Mouse (Mus musculus): ENCODE measurements around the gene Hist1h4f. TPM values are rescaled to one million over a fixed set of nuclear protein-coding genes. Genes with fewer than 3 reads are reported as not detected.
A peak's percentile ranks its signal among the peaks of the same experiment; 100 is the strongest.
"Not testable (repeated sequence)": the region's sequence is repeated elsewhere in the genome, so short reads cannot be mapped to it uniquely, and the experiment has no call there.

The Hist1h4f gene
- polyA plus RNA-seq, 1 experiment from 2014 or later = 1.4 TPM

DNA sequence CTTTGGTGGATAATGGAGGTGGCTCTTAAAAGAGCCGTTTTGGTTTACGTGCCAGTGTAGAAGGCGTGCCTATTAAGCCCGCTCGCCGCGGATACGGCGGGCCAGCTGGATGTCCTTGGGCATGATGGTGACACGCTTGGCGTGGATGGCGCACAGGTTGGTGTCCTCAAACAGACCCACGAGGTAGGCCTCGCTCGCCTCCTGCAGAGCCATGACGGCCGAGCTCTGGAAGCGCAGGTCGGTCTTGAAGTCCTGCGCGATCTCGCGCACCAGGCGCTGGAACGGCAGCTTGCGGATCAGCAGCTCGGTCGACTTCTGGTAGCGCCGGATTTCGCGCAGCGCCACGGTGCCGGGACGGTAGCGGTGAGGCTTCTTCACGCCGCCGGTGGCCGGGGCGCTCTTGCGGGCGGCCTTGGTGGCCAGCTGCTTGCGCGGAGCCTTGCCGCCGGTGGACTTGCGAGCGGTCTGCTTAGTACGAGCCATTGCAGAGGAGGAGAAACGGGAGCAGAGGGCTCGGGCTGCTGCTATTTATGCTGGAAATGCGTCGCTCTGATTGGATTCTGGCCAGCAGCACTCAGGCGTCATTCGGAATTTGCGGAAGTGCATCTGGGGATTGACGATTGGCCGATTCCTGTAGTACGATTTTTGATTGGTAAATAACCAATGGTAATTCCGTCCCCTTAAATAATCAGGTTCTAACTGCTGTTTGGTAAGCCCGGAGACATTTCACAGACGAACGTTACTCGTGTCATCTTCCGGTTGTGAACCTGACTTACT is 10.6 kb upstream of the Hist1h4f start, which contains the start of gene Hist1h3e:
Hist1h3e (minus strand) TSS at position 487 of the 777 bp plus-strand sequence.
- Histone ChIP-seq H3K27ac (peak within 1 kb of the TSS; percentile 98), H3K4me2 (replicated peaks) (peak within 1 kb of the TSS; percentile 85), H3K4me3 (peak within 1 kb of the TSS; percentile 42), H3K9ac (peak within 1 kb of the TSS; percentile 53)
- ATAC-seq (ENCODE audit: low FRiP score) = peak; percentile 98
- not testable (repeated sequence) for H3K9me3 ChIP-seq (replicated peaks); H3K4me1 ChIP-seq; H3K27me3 ChIP-seq; H3K36me3 ChIP-seq
- 0% methylated on average over 50 of the region's 67 CpGs for WGBS

DNA sequence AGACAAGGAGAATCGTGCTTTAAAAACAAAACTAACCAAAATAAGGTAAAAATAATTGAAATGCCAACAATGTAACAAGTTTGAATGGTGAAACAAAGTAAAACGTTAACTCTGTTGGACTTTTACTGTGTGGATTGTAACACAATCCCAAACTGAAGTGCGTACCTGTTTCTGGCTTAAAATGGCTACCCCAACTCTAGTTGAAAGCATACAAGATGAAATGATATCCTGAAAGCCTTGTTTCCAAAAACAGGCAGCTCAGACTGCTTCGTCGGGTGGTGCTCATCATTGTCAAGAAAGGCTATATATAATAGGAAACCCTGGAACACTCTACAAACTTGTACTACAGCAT is 10.1 kb upstream of the Hist1h4f start:
- Histone ChIP-seq H3K9ac (0 out of 2 replicates have a peak overlapping the region, but pooled peaks have one; percentile 53), H3K27ac (peak overlapping the region; percentile 98), H3K4me2 (replicated peaks) (peak overlapping the region; percentile 85), H3K4me3 (peak overlapping the region; percentile 42)
- ATAC-seq (ENCODE audit: low FRiP score); H3K4me1 ChIP-seq; H3K36me3 ChIP-seq; H3K9me3 ChIP-seq (replicated peaks); H3K27me3 ChIP-seq: not testable (repeated sequence)
- WGBS = 0% methylated on average over 2 of the region's 5 CpGs

DNA sequence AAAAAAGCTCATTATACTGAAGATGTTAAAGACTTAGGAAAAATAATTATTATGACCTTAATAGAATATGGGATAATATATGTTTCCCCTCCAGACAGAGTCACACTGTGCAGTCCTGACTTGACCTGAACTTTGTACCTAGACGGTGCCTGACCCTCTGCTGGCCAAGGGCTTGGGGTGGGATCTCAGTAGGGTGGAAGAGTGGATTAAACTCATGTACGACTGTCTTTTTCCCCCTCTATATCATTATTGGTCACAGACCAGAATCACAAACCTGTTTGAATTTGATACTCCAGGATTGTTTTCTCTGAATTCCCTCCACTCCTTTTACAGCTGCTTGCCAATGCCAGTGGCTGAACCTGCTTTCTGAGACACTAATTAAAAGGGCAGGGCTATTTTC is 9.3 kb upstream of the Hist1h4f start:
- not testable (repeated sequence) for H3K4me3 ChIP-seq; H3K27me3 ChIP-seq; ATAC-seq (ENCODE audit: low FRiP score); H3K4me1 ChIP-seq; H3K9ac ChIP-seq; H3K36me3 ChIP-seq; H3K4me2 ChIP-seq (replicated peaks); H3K9me3 ChIP-seq (replicated peaks); H3K27ac ChIP-seq
- 17% methylated on average over 2 of the region's 2 CpGs for WGBS

- 0 out of 2 replicates have a peak overlapping the region, but pooled peaks have one; percentile 35 for H3K27ac ChIP-seq
- H3K36me3 ChIP-seq = no peaks in the 10 kb centered on the region
- 75% methylated on average over 3 of the region's 3 CpGs for WGBS
- no peak overlapping the region for H3K4me3 ChIP-seq
- ATAC-seq (ENCODE audit: low FRiP score) = no peak
- H3K4me2 ChIP-seq (replicated peaks) = peak overlapping the region; percentile 98
- no peak overlapping the region for H3K9ac ChIP-seq
- no peaks in the 10 kb centered on the region for H3K9me3 ChIP-seq (replicated peaks)
- peaks cover 11% of the 10 kb centered on the region for H3K4me1 ChIP-seq
- H3K27me3 ChIP-seq = no peaks in the 10 kb centered on the region
These were observed 5.5 kb upstream of the Hist1h4f start for GRCm38 (mm10) chr13:23556906-23557305.

GRCm38 (mm10) chr13:23555839-23556416 is 4.5 kb upstream of the Hist1h4f start:
- no peaks in the 10 kb centered on the region for H3K27me3 ChIP-seq
- no peaks in the 10 kb centered on the region for H3K9me3 ChIP-seq (replicated peaks)
- peaks cover 13% of the 10 kb centered on the region for H3K4me1 ChIP-seq
- WGBS = under 1% methylated on average over 18 of the region's 18 CpGs
- H3K9ac ChIP-seq = peak overlapping the region; percentile 72
- ATAC-seq (ENCODE audit: low FRiP score) = peak; percentile 81
- H3K27ac ChIP-seq = peak overlapping the region; percentile 89
- H3K4me3 ChIP-seq = peak overlapping the region; percentile 46
- peak overlapping the region; percentile 98 for H3K4me2 ChIP-seq (replicated peaks)
- H3K36me3 ChIP-seq = no peaks in the 10 kb centered on the region

GRCm38 (mm10) chr13:23554925-23555838 is 3.7 kb upstream of the Hist1h4f start:
- H3K4me3 ChIP-seq = peak overlapping the region; percentile 46
- under 1% methylated on average over 54 of the region's 54 CpGs for WGBS
- H3K4me2 ChIP-seq (replicated peaks) = peak overlapping the region; percentile 98
- peak overlapping the region; percentile 89 for H3K27ac ChIP-seq
- peak overlapping the region; percentile 72 for H3K9ac ChIP-seq
- no peaks in the 10 kb centered on the region for H3K27me3 ChIP-seq
- no peaks in the 10 kb centered on the region for H3K36me3 ChIP-seq
- ATAC-seq (ENCODE audit: low FRiP score) = peak; percentile 89
- H3K9me3 ChIP-seq (replicated peaks) = no peaks in the 10 kb centered on the region
- H3K4me1 ChIP-seq = peaks cover 17% of the 10 kb centered on the region

GRCm38 (mm10) chr13:23554393-23554792 is 2.9 kb upstream of the Hist1h4f start:
- H3K27ac ChIP-seq = peak overlapping the region; percentile 89
- ATAC-seq (ENCODE audit: low FRiP score) = no peak
- H3K4me3 ChIP-seq = peak overlapping the region; percentile 46
- H3K36me3 ChIP-seq = no peaks in the 10 kb centered on the region
- peak overlapping the region; percentile 72 for H3K9ac ChIP-seq
- H3K27me3 ChIP-seq = no peaks in the 10 kb centered on the region
- H3K4me1 ChIP-seq = peaks cover 17% of the 10 kb centered on the region
- WGBS = 23% methylated on average over 9 of the region's 9 CpGs
- H3K4me2 ChIP-seq (replicated peaks) = peak overlapping the region; percentile 98
- H3K9me3 ChIP-seq (replicated peaks) = no peaks in the 10 kb centered on the region

DNA sequence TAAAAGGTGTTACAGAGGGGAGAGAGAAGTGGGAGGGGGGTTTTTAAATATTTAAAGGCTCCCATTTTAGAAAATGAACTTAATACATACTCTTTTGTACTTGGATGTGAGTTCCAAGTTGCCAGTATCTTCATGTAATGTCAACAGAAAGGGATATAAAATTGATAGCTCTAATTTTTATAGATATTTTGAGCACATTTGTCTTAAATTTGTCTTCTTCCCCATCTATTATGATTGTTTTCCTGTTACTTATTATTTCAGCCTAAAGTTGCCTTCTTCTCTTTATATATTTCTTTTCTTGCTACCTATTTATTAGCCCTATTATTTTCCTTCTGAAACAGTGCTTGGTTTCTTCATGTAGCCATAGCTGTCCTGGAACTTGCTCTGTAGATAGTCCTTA is 1.5 kb upstream of the Hist1h4f start, which contains the start of gene Hist1h1d:
Hist1h1d (plus strand) TSS at position 301 of the 400 bp plus-strand sequence.
- Histone ChIP-seq H3K9me3 (replicated peaks) (no peaks in the 10 kb centered on the region), H3K27ac (peak within 1 kb of the TSS; percentile 89), H3K4me3 (no peak within 1 kb of the TSS), H3K4me1 (peaks cover 17% of the 10 kb centered on the region), H3K9ac (no peak within 1 kb of the TSS), H3K36me3 (no peaks in the 10 kb centered on the region), H3K27me3 (no peaks in the 10 kb centered on the region), H3K4me2 (replicated peaks) (no peak within 1 kb of the TSS)
- no peak for ATAC-seq (ENCODE audit: low FRiP score)

DNA sequence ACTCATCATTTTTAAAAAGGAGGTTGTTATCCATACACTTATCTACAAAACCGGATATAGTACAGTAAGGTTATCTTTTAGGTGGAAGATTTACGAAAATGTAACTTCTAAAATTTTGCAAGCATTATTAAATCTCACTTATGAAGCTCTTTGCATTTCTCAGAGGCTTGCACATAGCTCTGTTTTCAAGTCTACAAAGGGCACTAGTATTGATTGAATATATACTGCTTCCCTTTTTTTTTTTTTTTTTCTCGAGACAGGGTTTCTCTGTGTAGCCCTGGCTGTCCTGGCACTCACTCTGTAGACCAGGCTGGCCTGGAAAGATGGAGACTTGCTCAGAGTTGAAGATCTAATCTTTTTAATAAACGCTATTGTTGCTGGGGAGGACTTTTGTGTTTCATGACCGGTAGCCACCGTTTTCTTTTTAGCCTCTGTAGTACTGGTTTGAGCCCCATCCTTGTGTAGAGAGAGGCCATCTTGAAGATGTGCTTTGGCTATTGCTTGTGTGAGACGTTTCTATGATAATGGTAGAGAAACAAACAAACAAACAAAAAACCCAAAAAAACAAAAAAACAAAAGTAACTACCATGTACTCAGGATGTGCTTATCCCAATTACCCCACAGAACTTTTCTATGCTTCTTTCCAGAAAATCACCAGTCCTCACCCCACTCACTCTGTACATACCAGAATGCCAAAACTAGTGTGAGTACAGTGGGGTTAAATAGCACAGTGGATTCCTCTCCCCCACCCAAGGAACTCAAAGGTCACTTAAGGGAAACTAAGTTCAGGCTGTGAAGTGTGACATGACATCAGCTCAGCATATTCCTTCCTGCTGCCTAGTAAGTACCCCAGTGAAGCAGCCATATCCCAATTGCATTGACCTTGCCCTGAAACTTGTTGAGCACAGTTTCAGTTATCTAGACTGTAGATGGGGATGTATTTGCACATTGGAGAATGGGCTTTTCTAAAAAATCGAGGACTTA is 775 bp upstream of the Hist1h4f start:
- ATAC-seq (ENCODE audit: low FRiP score) = no peak
- WGBS = 51% methylated on average over 8 of the region's 8 CpGs
- peak overlapping the region; percentile 58 for H3K4me2 ChIP-seq (replicated peaks)

GRCm38 (mm10) chr13:23550761-23551145 is 695 bp downstream of the Hist1h4f start:
- H3K4me2 ChIP-seq (replicated peaks) = peak overlapping the region; percentile 58
- H3K27ac ChIP-seq = peak overlapping the region; percentile 89
- no peaks in the 10 kb centered on the region for H3K9me3 ChIP-seq (replicated peaks)
- no peaks in the 10 kb centered on the region for H3K27me3 ChIP-seq
- H3K36me3 ChIP-seq = no peaks in the 10 kb centered on the region
- WGBS = 10% methylated on average over 3 of the region's 3 CpGs
- no peak for ATAC-seq (ENCODE audit: low FRiP score)
- peak overlapping the region; percentile 59 for H3K9ac ChIP-seq
- peaks cover 12% of the 10 kb centered on the region for H3K4me1 ChIP-seq
- peak overlapping the region; percentile 41 for H3K4me3 ChIP-seq

More for the DNA sequence above, 775 bp upstream of the Hist1h4f start:
- Histone ChIP-seq H3K9me3 (replicated peaks) (no peaks in the 10 kb centered on the region), H3K27me3 (no peaks in the 10 kb centered on the region), H3K27ac (peak overlapping the region; percentile 89), H3K4me3 (peak overlapping the region; percentile 41; the same call in 1 of the 2 replicates), H3K9ac (no peak overlapping the region), H3K36me3 (no peaks in the 10 kb centered on the region), H3K4me1 (peaks cover 17% of the 10 kb centered on the region)

GRCm38 (mm10) chr13:23546694-23547093 is 4.8 kb downstream of the Hist1h4f start:
- Histone ChIP-seq H3K27ac (no peak overlapping the region), H3K4me2 (replicated peaks) (no peak overlapping the region), H3K4me1 (peaks cover 10% of the 10 kb centered on the region), H3K9ac (no peak overlapping the region), H3K27me3 (no peaks in the 10 kb centered on the region), H3K9me3 (replicated peaks) (no peaks in the 10 kb centered on the region), H3K4me3 (no peak overlapping the region), H3K36me3 (no peaks in the 10 kb centered on the region)
- ATAC-seq (ENCODE audit: low FRiP score) = no peak
- 81% methylated on average over 5 of the region's 5 CpGs for WGBS

Measured in hindbrain, embryonic 12.5 days (tissue).